Mouse (Mus musculus): ENCODE measurements around the gene Noxo1. TPM values are rescaled to one million over a fixed set of nuclear protein-coding genes. Genes with fewer than 3 reads are reported as not detected.
"Not testable (repeated sequence)": the region's sequence is repeated elsewhere in the genome, so short reads cannot be mapped to it uniquely, and the experiment has no call there.

Gene Noxo1
- total RNA-seq (2021) = under 1 TPM; 0.77 to 0.99 TPM
- long read RNA-seq, experiment 1 = 0 reads
- long read RNA-seq, experiment 2 = 0 reads

DNA sequence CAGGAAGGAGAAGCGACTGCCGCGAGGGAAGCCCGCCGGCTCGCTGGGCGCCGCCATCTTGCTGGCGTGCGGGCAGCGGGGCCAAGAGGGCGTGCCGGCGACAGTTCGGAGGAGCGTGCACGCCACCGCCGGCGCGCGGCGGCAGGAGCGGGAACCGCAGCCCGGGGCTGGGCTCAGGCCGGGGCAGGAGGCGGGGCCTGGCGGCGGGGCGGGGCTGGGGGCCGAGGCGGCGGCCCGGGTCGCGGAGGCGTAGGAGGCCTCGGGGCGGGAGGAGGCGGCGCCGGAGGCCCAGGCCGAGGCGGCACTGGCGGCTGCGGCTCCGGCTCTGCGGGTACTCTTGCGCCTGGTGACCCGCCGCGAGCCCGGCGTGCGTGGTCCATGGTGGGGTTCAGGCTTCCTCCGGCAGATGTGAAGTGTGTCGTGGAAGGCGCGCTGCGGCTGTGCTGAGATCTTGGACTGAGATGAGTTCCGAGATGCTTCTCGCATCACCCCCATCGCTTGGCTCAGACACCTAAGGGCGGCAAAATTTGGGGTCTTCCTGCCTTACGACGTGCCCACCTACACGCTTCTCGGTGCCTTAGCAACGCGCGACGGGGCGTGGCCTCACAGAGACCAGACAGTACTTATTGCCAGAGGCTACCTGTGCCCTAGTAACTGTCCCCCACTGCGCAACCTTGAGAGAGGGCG is at the start of gene Noxo1, which contains the start of gene Gfer:
Gene Noxo1 (plus strand): TSS at position 224 of the 687 bp plus-strand sequence.
Gene Gfer (minus strand): TSS at position 146 of the 687 bp plus-strand sequence.
- peak; percentile 87 to 93 for DNase-seq

DNA sequence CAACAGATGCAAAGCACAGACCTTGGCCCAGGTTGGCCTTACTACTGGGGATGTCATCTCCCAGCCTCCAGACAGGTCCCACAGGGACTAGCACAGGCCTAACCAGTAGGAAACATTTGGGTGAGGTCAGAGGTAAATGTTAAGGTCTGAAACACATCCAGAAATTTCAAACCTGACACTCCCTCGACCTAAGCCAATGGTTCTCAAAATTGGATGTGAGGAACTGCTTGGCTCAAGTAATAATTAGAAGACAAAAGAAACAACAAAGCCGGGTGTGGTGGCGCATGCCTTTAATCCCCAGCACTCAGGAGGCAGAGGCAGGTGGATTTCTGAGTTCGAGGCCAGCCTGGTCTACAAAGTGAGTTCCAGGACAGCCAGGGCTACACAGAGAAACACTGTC is 49.7 kb upstream of the Noxo1 start:
- no peak for DNase-seq

DNA sequence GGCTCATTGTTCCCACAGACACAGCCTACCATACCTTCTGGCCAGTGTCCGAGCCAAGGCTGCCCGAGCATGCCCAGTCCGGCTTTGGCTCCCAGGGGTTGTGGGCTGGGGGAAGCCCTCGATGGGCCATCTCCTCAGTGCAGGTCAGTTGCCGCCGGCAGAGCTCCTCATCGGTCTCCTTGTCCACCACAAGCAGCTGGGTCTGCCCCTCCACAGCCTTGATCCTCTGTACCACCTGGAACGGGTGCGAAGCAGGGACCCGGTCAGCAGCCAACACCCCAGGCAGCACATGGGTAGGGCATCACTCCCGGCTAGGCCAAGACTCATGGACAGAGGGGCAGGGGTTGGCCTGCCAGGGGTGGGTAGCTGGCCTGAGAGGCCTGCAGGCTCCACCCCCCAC is 48.5 kb upstream of the Noxo1 start:
- peak in 1 of 2 experiments; percentile 32 for DNase-seq

DNA sequence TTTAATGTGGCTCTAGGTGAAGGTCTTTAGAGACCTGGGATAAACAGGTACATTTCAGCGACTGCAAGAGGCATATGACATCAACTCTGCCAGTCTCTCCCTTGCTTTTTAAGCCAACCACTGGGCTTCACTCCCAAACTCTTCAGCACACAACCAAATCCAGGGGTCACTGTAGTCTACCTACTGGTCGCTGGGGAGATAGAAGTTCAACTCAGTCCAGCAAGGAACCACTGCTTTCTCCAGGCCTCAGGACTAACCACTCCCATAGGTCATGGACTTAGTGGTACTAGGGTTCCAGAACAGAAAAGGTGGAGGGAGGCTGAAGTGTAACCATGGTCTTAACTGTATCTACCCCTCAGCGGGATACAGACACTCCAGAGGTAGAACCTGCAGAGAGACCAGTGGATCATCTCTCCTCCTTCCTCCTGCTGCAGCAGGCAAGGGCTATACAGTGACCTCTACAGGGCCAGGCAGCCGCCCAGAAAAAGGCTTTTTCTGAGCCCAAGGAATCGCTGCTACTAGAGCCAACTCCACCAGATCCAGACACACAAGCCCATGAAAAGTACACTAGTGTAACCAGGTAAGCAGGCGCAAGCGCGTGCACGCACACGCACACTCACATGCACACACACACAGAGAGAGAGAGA is 47.2 kb upstream of the Noxo1 start:
- peak in 1 of 2 experiments; percentile 30 for DNase-seq

DNA sequence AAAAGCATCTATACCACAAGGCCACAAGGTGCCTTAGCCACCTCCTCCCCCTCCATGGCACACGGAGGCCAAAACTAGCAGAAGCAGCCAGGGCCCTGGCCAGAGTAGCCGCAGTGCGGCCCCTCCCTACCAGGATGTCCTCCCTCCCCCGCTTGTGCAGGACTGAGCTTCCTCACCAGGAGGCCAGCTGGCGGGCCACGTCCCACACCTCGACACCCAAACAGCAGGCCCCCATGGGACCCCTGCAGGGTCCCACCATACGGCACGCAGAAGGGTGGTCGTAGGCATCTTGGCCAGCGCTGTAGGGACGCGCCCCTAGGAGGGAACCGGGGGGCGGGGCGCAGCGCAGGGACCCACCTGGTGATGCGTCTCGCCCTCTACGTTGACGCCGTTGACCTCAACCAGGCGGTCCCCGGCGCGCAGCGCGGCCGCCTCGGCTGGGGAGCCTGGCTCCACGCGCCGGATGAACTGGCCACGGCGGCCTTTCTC is 46.4 kb upstream of the Noxo1 start:
- peak; percentile 78 to 84 for DNase-seq

DNA sequence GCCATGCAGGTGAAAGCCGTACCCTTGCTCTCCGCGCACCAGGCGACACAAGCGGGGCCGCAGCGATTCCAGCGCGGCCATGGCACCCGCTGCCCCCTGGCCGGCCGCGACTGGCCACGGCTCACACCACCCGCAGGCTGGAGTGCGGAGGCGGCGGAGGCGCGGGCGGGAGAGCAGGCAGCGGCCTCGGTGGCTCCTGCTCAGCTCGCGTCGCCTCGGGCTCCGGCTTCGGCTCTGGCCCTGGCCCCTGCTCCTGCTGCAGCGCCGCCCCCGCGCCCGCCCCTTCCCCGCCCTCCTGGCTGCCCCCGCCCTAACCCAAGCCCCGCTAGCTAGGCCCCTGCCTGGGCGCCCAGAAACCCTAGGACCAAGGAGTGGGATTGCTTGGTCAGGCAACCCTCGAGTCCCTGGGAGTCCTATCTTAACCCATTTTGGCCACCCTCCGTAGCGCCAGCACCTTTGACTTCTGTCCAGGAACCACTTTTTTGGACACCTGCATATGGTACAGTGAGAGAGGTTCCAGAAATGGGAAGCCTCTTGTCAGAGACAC is 45.9 kb upstream of the Noxo1 start, which contains the start of gene Slc9a3r2:
Gene Slc9a3r2 (minus strand): TSS at position 258 of the 547 bp plus-strand sequence.
- DNase-seq = peak; percentile 77 to 80

DNA sequence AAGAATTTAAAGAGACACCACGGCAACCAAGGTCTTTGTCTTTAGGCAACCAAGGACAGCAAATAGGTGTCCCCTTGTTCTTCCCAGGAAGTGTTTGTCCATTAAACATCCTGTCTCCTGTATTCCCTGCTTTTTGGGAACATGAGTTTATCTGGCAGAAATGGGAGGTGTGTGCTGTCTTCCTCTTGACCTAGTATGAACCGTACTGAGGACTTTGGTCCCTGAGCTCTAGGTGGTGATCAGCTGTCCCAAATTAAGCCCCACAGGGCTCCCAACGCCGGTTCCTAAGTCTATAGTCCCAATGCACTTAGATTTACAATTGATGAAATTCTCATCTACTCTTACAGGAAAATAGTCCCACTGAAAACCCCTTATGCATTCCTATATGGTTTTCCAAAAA is 45.3 kb upstream of the Noxo1 start:
- DNase-seq = no peak

DNA sequence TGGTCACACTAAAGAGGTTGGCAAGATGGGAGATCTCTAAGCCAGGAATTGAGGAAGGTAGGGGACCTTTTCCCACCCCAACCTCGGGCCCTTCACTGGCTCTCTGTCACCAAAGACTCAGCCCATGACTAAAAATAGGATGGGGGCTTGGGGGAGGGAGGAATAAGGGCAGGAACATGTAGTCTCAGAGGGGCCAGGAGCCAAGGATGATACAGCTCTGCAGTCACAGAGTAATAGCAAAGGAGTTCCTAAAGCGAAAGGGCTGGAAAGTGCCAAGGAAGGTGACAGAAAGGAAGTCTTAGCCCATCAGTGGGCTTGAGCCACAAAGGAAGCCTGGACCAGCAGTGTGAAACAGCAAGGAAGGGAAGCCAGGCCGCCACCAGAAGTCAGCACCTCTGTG is 44.2 kb upstream of the Noxo1 start:
- DNase-seq = peak in 1 of 2 experiments; percentile 10

DNA sequence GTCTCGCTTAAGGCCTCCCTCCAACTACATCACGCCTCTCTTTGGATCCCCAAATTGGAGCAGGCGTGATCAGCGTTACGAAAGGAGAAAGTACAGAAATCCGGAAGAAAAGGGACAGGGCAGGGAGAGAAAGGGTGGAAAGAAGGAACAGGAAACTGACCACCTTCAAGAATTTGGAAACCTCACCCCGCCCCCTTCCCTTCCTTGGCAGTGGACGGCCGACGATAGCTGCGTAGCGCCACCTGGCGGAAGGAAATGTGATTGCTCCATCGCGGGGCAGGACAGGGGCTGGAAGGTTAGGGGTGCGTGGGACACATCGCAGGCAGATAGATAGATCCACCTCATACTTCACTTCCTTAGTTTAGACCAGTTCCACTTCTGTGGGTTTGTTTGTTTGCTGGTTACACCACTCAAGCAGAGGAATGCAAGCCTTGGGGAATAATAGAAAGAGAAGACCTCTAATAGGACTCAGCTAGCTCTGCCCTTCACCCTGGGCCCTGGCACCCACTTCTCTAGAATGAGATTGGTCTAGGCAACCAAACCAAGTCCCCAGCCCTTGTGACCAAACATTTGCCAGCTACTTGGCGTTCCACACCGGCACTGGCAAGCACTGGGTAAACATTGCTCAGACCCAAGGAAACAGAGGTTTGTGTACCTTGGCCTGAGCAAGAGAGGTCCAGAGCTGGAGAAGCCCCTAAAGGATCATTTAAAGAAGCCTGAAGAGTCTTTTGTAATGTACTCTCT is 41.9 kb upstream of the Noxo1 start:
- DNase-seq = peak; percentile 80 to 89

DNA sequence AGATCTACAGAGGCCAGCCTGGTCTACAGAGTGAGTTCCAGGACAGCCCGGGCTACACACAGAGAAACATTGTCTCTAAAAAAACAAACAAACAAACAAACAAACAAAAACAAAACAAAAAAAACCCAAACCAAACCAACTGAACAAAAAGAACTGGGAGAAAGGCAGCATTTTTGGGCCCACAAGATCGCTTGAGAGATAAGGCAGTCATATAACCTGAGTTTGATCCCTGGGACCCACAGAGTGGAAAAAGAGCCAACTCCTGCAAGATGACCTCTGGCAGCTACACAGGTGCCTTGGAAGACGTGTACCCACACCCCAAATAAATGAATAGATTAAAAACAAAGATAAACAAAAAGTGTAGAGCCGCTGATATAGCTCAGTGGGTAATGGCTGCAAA is 41.1 kb upstream of the Noxo1 start:
- DNase-seq = no peak

DNA sequence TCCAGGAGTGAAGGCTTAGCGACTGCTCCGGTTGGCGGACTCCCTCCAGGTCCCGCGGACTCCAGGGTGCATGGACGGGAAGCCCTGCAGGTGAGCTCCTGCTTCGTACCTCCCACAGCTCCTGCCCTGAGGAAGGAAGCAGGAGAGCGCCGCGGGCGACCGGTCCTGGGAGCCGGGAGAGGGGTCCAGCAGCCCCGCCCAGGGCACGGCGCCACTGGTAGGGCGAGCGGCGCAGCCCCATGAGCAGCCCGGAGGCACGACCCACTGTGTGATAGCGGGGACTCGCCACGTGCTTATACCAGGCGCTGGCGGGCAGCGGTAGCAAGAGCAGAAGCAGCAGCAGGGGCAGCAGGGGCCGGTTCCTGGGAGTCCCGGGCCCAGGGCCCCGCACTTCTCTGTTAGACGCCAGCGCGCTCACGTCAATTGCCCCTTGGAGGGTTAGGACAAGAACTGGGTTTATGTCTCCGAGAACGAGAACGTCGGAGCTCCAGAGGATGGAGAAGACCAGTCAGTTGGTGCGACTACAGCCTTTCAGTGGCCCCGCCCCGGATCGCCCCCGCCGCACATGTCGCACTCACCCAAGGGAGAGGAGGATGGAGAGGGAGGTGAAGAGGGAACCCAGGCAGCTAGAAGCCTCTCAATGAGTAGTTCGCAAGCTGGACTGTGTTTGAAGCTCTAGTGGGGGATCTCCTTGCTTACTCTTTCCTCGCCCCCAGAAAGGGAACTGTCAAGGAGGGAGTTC is 37.8 kb upstream of the Noxo1 start, which contains the start of gene Npw:
Gene Npw (minus strand): TSS at position 441 of the 742 bp plus-strand sequence.
- DNase-seq = no peak

DNA sequence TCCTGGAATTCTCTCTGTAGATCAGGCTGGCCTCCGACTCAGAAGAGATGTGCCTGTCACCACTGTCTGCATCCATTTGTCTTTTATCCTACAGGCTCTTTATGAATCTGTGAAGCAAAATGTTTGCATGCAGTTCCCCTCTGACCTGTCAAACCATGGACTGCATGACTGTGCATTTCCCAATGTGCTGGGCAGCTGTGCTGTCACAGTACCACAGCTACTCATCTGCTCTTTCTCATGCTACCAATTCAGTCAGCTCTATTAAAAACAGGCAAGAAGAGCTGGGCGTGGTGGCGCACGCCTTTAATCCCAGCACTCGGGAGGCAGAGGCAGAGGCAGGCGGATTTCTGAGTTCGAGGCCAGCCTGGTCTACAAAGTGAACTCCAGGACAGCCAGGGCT is 29.0 kb upstream of the Noxo1 start:
- DNase-seq = not testable (repeated sequence)

DNA sequence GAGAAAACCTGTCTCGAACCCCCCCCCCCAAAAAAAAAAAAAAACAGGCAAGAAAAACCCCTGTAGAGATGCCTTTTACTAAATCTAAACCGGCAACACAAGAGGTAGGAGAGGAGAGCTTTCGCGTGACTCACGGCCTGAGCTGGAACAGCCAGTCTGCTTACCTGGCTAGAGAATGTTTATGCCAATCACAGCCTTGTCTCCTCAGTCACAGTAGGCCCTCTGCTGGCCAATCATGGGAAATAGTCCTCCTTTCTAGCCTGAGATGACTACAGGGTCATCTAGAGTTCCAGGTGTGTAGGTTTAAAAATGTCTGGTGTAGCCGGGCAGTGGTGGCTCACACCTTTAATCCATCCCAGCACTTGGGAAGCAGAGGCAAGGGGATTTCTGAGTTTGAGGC is 28.6 kb upstream of the Noxo1 start:
- DNase-seq = peak; percentile 74 to 79

DNA sequence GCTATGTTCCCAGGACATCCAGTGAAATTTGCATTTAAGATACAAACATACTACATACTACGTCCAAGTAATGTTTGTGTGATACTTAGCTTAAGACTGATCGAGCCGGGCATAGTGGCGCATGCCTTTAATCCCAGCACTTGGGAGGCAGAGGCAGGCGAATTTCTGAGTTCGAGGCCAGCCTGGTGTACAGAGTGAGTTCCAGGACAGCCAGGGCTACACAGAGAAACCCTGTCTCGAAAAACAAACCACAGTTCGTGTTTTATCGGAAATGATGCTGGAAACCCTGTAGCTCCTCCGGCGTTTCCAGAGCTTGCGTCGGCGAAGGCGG is 26.9 kb upstream of the Noxo1 start:
- not testable (repeated sequence) for DNase-seq

DNA sequence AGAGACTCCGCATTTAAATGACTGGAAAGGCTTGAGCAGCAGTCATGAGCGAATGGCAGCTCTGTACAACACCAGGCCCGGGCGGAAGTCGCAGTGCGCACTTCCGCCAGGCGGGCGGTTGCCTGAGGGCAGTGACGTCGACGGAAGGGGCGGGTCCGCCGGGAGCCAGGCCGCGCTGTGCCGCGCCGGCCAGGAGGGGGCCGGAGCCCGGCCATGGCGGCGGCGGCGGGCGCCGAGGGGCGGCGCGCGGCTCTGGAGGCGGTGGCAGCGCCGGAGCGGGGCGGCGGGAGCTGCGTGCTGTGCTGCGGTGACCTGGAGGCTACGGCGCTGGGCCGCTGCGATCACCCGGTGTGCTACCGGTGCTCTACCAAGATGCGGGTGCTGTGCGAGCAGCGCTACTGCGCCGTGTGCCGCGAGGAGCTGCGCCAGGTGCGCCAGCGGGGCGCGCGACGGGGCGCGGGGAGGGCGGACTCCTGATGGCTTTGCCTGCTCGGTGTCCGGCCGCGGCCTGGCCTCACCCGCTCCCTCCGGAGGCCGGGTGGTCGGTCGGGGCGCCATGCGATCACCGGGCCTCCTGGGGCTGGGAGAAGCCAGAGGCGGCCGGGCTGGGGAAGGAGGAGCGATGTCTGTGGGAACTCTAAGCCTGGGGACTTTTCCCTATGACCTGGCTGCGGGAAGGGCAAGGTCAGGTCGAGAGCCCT is 26.3 kb upstream of the Noxo1 start, which contains the start of gene Zfp598:
Gene Zfp598 (plus strand): TSS at position 143 of the 701 bp plus-strand sequence.
- peak; percentile 95 to 96 for DNase-seq

DNA sequence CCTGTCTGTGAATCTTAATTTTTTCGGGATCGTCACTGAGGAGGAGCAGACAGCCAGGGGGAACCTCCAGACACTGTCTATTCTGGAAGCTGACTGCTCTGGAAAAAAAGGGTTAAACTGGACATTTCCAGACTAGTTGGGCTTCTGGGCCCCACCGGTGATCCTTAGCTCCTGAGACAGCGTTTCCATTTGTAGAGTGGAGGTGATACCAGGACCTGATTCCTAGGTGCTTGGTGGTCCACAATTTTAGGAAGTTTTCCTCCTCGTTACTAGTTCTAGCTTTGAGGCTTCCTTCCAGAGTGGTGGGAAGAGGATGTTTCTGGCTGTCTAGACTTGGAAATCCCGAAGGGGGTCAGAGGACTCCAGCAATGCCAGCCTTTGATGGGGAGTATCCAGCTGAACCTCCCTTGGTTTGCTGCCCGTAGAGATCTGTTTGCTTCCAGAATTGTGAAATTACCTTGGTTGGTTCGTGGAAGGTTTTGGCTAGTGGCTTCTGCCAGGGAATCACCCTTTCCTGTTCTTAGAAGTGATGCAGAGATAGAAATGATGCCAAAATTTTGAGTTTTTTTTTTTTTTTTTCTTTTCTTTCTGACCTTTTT is 25.7 kb upstream of the Noxo1 start:
- DNase-seq = no peak

DNA sequence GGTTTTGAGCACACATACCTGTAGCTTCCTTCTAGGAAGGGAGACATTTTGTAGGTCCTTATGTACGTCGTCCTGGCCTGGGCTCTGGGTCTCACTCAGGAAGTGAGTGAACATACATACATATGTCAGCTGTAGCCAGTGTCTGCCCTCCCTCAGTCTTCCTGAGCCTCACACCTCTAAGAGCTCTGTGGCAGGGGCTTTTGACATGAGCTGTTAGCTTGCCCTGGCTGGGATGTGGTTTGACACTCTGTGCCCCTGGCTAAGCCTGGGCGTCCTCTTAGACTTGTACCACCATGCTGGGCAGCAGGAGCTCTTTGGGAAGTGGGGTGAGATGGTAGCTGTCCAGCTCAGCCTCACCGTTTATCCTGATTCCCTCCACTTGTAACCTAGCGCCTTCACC is 24.7 kb upstream of the Noxo1 start:
- no peak for DNase-seq

DNA sequence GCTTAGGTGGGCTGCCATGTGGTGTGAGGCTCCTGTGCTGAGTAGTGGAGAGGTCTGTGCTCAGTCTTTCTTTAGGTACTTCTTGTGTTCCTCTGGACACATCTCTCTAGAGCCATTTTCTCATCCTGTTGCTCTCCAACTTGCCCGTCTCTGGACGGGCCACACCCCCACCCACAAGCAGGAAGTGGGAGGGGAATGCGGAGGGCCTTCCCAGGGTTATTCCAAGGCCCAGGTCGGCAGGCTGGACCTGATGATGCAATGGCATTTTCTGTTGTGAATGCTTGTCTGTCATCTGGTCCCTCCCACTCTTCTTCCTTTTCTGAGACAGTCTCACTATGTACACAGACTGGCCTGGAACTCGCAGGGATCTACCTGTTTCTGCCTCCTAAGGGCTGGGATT is 23.9 kb upstream of the Noxo1 start:
- peak; percentile 60 to 82 for DNase-seq

DNA sequence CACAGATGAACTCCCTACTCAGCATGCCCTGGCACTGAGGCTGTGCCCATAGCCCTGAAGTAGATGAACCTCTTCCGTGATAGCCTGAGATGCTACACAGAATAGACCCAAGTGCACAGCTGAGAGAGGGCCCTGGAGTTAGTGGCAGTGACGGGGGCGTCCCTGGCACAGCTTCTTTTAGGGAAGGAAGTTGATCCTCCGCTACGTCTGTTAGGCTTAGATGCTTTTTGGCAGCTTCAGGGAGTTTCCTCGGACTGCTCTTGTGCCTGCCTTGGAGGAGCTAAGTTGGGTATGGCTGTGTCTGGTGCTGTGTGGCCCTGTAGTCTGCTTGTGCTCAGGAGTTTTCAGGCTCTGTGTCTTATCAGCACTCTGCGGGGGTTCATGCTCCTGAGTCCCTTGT is 21.8 kb upstream of the Noxo1 start:
- no peak for DNase-seq

DNA sequence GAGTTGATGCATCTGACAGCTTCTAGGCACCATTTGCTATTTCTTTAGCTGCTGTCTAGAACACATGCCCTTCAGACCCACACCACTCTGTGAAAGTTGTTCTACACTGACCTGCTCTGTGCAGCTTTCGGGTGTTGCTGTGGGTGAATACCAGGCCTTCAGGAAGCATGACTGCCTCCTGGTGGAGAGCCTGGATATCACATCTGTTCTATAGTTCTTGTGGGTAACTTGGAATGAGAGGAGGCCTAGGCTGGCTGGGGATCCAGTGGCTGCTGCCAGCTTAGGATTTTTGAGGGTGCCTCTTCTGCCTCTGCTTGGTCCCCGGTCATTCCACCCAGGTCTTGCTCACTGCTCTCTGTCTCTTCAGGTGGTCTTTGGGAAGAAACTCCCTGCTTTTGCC is 19.8 kb upstream of the Noxo1 start:
- DNase-seq = peak; percentile 59 to 81

DNA sequence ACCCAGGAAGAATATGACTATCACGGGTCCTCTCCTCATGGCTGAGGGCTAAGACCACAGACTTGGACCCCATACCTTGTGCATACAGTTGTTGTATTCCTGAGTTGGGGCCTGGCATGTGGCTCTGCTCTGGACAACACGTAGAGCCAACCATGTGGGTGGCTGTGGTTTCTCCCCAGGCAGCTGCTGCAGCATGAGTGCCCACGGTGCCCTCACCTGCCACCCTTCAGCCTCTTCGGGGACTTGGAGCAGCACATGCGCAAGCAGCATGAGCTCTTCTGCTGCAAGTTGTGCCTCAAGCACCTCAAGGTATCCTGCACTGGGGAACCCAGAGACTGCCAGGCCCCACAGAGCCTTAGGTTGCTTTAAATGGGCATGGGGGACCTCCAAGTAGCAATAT is 19.2 kb upstream of the Noxo1 start:
- no peak for DNase-seq

Measured in heart, adult 18-20 months (tissue).